Mouse (Mus musculus) retina, postnatal 1 day (tissue): ENCODE results near the gene Chadl.

ENCODE experiments used
- DNase-seq: peaks from one replicate; pipeline ENCODE4 v3.0.0-alpha.2; 2012

The Chadl gene

DNA sequence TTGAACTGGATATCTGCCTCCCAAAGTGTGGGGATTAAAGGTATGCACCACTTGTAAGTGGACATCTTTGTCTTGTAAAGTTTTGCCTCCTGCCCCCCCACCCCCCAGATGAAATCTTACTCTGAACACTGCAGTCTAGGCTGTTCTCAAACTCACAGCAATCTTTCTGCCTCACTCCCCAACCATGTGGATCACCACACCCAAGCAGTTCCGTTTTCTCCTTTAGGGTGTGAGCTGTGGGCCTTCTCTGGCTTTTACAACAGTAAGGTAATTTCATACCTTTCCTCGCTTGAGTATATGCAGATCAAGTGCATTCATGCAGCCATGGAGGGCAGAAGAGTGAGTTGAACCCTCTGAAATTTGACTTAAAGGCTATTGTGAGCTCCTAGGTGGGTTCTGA is 3.1 kb upstream of the Chadl start:
- no peak for DNase-seq

DNA sequence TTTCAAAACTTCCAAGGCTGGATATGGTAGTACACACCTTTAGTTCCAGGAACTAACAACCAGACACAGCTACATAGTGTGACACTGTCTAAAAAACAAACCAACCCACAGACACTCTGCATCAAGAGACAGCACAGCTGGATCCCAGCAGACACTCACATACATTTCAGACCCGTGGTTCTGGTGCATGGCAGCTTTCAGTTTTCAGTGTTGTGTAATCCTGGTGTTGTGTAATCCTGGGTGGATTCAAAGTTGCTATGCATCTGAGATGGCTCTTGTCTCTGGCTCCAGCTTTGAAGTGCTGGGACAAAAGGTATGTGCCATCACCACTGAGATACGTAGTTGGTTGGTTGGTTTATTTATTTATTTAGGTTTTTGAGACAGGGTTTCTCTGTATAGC is 1.4 kb upstream of the Chadl start:
- DNase-seq = no peak

DNA sequence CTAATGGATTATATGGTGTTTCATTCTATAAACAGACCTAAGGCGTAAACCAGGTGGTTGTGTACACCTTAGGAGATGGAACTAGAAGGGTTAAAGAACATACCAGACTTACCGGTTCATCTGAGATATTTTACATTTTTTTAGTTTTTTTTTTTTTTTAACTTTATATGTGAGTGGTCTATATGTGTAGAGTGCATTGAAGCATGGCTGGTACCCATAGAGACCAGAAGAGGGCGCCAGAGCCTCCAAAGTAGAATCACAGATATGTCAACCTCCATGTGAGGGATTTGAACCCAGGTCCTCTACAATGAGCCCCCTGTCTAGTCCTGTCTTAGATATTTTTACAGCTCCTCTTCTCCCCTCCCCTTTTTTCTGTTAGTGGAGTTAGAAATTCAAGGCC is 760 bp upstream of the Chadl start:
- DNase-seq = peak; percentile 56

DNA sequence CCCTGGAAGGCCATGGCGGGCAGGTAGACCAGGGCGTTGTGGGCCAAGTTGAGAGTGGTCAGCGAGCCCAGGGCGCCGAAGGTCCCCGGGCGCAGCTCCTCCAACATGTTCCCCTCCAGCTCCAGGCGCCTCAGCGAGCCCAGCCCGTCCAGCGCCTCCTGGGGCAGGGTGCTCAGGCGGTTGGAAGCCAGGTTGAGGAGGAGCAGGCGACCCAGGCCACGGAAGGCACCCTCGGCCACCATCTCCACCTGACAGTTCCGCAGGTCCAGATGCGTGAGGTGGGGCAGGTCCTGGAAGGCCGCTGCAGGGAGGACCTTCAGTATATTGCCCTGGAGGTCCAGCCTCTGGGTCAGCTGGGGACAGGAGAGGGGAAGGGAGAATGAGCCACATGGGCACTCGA is 2.2 kb downstream of the Chadl start:
- DNase-seq = no peak

DNA sequence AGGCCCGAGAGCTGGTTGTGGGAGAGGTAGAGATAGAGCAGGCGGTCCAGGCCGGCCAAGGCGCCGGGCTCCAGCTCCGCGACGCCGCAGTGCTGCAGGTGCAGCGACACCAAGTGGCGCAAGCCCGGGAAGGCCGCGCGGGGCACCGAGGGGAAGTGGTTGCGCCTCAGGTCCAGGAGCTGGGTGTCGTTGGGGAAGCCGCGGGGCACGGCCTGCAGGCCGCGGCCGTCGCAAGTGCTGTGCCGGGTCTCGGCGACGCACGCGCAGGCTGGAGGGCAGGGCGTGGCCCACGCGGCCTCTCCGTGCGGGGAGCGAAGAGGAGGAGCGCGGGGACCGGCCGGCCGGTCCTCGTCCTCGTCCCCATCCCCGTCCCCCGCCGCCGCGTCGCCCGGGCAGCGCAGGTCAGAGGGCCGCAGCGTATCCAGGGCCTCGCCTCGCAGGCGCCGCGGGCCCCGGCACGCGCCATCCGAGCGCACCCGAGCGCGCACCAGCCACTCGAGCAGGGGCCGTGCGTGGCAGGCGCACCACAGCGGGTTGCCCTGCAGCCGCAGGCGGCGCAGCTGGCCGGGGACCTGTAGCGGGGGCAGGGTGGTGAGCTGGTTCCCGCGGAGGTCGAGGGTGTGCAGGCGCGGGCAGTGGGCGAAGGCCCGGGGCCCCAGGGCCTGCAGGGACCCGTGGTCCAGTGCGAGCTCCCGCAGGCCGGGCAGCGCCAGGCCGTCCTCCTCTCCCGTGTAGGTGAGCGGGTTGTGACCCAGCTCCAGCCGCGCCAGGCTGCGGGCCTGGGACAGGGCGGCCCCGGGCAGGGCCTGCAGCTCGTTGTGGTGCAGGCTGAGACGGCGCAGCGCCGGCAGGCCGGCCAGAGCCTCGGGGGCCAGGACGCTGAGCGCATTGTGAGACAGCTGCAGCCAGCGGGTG is 2.9 kb downstream of the Chadl start:
- peak; percentile 90 for DNase-seq

DNA sequence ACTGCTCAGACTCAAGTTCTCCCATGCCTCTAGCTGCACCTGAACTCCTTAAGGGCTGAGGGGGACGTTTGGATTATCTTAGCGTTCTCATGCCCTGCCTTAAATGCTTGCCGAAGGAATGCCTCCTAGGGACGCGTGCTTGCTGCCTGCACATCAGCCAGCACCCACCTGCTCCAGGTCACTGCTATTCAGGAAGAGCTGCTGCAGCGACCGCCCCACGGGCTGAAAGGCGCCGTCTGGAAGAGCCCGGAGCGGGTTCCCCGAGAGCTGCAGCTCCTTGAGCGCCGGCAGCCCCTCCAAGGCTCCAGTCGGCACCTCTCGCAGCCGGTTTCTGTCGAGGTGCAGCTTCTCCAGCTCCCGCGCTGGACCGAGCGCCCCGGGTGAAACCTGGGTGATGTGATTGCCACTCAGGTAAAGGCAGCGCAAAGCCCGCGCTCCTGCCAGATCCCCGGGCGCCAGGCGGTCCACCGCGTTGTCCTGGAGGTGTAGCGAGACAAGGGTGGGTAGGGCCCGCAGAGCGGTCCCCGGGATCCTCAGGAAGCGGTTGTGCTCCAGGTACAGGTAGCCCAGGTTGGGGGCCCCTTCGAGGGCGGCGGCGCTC is 3.6 kb downstream of the Chadl start:
- no peak for DNase-seq

DNA sequence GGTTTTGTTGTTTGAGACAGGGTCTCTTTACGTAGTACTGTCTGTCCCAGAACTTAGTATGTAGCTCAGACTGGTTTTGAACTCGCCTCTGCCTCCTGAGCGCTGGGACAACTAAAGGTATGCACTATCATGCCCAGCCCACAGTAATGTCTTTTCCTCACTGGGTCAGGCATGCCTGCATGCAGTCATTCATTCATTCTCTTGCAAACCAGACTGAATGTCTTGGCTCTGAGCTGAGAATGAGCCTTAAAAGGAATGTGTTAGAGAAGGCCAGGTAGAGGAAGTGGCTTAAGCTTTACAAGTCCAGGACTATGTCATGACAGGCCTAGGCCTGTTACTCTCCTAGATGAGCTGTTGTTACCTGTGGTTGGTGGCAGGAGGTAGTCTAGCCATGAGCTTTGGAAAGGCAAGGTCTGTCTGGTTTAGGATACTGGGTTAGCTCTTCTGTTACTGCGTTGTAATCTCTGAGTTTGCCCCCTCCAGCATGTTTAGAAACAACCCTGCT is 16.7 kb downstream of the Chadl start:
- no peak for DNase-seq

DNA sequence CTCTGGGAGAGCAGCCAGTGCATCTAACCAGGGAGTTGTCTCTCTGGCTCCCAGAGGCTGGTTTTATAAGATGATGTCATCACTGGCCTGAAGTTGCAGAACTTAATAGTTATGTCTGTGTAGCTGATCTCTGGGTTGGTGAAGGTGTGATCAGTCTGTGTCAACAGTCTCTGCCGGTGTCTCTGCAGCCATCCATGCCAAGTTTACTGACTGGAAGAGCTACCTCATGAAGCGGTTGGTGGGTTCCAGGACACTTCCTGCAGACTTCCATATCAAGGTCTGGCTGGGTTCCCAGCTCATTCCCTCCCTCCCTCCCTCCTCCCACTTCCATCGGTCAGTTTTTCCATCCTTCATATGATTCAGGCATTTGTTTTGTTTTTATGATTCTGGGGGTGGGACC is 20.4 kb downstream of the Chadl start:
- no peak for DNase-seq

DNA sequence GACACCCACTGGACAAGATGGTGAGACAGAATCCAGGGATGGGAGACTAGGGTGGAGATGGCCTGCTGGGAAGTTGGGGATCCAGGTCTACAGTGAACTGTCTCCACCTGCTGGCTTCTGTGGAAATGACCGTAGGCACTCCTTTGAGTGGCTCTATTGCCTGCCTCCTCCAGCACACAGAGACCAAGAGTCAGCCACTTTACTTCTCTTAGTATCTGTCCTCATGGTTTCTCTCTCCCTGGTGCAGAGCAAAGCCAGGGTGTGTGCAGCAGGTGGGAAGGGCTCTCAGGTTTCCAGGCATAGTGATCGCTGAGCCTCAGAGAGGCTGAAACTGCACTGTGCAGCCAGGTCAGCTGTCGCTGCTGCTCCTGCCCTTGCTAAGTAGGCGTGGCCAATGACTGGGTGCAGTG is 26.9 kb downstream of the Chadl start:
- DNase-seq = peak; percentile 59

DNA sequence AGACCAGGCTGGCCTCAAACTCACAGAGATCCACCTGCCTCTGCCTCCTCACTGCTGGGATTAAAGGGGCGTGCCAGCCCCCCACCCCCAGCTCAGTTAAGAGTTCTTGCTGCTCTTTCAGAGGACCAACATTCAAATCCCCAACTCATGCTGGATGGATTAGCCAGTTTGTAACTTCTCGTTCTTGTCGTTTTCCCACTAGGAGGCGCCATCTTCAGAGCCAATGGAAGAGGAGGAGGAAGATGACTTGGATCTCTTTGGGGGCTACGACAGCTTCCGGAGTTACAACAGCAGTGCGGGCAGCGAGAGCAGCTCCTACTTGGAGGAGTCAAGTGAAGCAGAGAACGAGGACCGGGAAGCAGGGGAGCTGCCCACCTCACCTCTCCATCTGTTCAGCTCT is 30.1 kb downstream of the Chadl start:
- DNase-seq = peak; percentile 25

DNA sequence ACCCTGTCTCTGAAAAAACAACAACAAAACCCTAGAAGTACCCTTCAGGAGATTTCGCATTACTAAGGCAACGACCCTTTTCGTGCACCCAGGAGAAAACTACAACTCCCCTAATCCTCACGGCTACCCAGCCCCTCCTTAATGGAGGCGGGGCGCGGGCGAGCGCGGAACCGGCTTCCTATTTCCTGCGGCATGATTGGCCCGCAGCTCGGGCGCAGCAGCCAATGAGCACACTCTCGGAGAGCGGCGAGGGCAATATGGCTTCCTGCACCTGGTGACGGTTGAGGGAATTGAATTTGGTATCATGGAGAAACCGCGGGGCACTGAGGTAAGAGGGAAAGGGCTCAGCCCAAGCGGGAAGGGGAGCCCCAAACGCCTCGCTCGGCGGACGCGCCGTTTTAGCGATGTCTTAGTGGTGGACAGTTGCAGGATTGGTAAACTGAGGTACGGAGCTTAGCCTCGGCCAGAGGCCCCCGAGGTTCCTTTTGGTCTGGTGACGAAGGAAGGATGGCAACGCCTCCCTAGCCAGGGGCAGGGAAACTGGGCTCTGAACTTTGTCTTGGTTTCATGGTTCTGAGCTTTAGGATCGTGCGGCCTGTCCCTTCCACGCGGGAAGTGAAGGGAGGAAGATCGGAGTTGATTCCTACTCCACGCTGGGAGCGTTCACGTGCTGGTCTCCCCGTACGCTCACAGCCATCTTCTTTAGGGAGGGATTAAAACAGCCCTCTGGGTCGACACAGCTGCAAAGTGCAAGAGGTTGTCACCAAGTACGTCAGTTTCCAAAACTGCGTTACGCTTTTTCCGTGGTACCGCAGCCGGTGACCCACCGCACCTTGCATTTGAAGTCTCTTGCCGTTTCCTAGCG is 33.2 kb downstream of the Chadl start, which contains the start of gene L3mbtl2:
L3mbtl2 (plus strand) TSS at position 193 of the 865 bp plus-strand sequence.
- peak; percentile 96 for DNase-seq

DNA sequence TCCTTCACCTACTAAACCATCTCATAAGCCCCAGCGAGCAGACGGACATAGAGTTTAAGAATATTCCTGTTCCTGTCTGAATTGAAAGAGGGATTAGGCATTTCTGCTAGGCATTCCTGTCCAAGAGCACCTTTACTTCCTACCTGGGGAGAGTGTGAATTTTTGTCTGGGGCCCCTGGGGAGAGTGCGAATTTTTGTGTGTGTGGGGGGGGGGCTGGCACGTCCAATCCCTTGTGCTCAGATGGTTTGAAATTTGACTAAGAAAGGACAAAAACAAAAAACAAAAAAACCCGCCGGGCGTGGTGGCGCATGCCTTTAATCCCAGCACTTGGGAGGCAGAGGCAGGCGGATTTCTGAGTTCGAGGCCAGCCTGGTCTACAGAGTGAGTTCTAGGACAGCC is 33.8 kb downstream of the Chadl start:
- no peak for DNase-seq

DNA sequence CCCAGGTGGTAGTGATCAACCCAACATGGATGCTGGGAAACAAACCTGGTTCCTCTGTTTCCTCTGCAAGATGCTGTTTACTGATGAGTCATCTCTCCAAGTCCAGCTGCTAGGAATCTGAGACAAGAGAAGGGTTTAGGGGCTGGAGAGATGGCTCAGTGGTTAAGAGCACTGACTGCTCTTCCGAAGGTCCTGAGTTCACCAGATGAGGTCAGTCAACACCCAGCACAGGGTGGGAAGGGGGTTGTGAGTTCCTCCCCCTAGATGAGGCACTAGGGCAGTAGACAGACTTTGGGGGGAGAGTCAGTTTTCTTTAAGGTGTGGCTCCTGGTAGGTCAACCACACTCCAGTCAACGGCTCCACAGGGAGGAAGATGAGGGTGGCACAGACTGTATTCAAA is 35.4 kb downstream of the Chadl start:
- no peak for DNase-seq

DNA sequence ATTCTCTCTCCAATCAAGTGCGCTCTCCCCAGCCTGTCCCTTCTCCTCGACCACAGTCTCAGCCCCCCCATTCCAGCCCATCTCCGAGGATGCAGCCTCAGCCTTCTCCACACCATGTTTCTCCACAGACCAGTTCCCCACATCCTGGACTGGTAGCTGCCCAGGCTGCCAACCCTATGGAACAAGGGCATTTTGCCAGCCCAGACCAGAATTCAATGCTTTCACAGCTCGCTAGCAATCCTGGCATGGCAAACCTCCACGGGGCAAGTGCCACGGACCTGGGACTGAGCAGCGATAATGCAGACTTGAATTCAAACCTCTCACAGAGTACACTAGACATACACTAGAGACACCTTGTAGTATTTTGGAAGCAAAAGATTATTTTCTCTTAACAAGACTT is 46.5 kb downstream of the Chadl start:
- DNase-seq = no peak

DNA sequence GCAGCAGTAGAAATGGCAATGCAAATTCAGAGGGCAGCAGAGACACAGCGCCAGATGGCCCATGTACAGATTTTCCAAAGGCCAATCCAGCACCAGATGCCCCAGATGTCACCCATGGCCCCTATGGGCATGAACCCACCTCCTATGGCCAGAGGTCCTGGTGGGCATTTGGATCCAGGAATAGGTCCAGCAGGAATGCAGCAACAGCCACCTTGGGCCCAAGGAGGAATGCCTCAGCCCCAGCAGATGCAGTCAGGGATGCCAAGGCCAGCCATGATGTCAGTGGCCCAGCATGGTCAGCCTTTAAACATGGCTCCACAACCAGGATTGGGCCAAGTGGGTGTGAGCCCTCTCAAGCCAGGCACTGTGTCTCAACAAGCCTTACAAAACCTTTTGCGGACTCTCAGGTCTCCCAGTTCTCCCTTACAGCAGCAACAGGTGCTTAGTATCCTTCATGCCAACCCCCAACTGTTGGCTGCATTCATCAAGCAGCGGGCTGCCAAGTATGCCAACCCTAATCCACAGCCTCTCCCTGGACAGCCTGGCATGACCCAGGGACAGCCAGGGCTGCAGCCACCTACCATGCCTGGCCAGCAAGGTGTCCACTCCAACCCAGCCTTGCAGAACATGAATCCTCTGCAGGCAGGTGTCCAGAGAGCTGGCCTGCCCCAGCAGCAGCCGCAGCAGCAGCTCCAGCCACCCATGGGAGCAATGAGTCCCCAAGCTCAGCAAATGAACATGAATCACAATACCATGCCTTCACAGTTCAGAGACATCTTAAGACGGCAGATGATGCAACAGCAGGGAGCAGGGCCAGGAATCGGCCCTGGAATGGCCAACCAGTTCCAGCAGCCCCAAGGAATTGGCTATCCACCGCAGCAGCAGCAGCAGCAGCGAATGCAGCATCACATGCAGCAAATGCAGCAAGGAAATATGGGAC is 47.3 kb downstream of the Chadl start:
- no peak for DNase-seq
